Mouse (Mus musculus) erythroblast, embryonic 14.5 days (primary cell): ENCODE data around the gene Pdzd8.

ENCODE experiments used
- GATA1 ChIP-seq: IDR thresholded peaks from 2 replicates; pipeline ENCODE4 v1.6.1; 2012; ENCODE audit warnings: low read length, inconsistent platforms, mixed read lengths
- TAL1 ChIP-seq: IDR thresholded peaks from 3 replicates; pipeline ENCODE4 v1.6.1; 2012; ENCODE audit warnings: low read length, inconsistent platforms, mixed read lengths

DNA sequence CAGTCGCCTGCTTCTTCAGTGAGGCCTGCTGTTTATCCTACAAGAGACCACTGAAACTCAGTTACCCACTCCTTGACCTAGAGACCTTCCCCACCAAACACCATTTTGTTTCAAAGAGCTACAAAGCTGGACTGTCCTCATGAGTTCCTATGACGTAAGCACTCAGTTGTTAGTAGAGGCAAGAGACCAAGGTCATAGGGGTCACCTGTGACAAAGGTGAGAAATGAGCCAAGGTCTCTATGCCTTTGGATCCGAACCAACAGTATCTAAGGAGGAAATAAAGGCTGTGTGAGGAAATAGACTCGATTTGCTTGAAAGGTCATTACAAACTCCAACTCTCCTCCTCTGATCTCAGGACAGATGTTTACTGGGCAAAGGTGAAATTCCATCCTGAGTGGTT is 25.4 kb upstream of the Pdzd8 start:
- TF ChIP-seq TAL1 (no peak), GATA1 (no peak)
